Mouse (Mus musculus) neural tube, embryonic 15.5 days (tissue): ENCODE measurements at regions not wholly inside any gene's neighbourhood (a gene's known extent, or its start where the extent isn't known, plus 50 kb on each side); places are given as distances from the start of the nearest gene placed in this dataset.

Source experiments
- ATAC-seq: fragments of 200-750 bp; cut with Nextera tagmentation; 2 replicates; pipeline ENCODE4 v1.8.0; 2017; ENCODE audit warnings: mild to moderate bottlenecking, moderate TSS enrichment, moderate library complexity; ENCODE audit not compliant: low FRiP score
- H3K27ac ChIP-seq: fragments of 300-500 bp; sonication (generic); replicated peaks from 2 replicates; pipeline ENCODE4 v1.5.1; 2015; ENCODE audit warnings: mild to moderate bottlenecking, inconsistent platforms
- H3K27me3 ChIP-seq: fragments of 300-500 bp; sonication (generic); replicated peaks from 2 replicates; pipeline ENCODE4 v1.6.1; 2015; ENCODE audit warnings: inconsistent platforms
- H3K36me3 ChIP-seq: fragments of 300-500 bp; sonication (generic); 2 replicates; pipeline ENCODE4 v1.6.1; 2015; ENCODE audit warnings: inconsistent platforms
- H3K4me1 ChIP-seq: fragments of 300-500 bp; sonication (generic); 2 replicates; pipeline ENCODE4 v1.6.1; 2015; ENCODE audit warnings: inconsistent platforms
- H3K4me2 ChIP-seq: fragments of 300-500 bp; sonication (generic); 2 replicates; pipeline ENCODE4 v1.6.1; 2015; ENCODE audit warnings: inconsistent platforms, mild to moderate bottlenecking, moderate library complexity
- H3K4me3 ChIP-seq: fragments of 300-500 bp; sonication (generic); replicated peaks from 2 replicates; pipeline ENCODE4 v1.5.1; 2015; ENCODE audit warnings: mild to moderate bottlenecking, inconsistent platforms
- H3K9ac ChIP-seq: fragments of 300-500 bp; sonication (generic); replicated peaks from 2 replicates; pipeline ENCODE4 v1.6.1; 2015; ENCODE audit warnings: mild to moderate bottlenecking, inconsistent platforms
- H3K9me3 ChIP-seq: fragments of 300-500 bp; sonication (generic); replicated peaks from 2 replicates; pipeline ENCODE4 v1.6.1; 2016; ENCODE audit warnings: inconsistent platforms
- WGBS: fragments of 180-500 bp; shearing (Covaris S2); methylation state at CpG from one replicate; pipeline ENCODE4 v1.1.7; 2015; ENCODE audit warnings: mixed read lengths; 5-methylcytosine and 5-hydroxymethylcytosine counted together

DNA sequence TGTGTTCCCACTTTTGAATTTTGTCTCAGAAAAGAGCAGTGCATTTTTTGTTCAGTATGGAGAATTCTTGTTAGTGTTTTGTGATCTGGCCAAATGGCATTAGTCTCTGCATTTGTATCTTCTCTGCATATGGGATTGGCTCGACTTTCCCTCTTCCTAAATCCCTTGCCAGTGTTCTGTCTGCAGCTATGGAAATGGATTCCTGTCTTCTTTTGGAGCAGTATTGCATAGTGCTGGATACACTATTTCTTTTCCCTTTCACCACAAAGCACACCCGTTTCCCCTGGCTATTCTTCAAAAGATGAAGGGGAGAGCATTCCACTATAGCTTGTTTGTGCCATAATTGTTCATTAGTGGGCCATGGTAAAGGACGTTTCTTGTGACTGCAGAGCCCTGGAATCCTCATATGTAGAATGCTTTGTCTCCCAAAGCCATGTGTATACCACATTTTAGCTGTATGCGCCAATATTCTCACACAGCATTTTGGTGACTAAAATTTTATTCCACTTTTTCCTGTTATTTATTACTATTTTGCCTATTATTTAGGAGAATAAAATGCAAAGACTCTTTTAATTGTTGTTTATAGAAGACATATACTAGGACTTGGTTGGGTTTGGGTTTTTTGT lies 197.8 kb downstream of the Hs3st1 start:
- Histone ChIP-seq H3K4me1 (no peaks in the 10 kb centered on the region), H3K9ac (no peak overlapping the region), H3K4me3 (no peak overlapping the region), H3K36me3 (no peaks in the 10 kb centered on the region), H3K27me3 (no peaks in the 10 kb centered on the region), H3K27ac (no peak overlapping the region), H3K4me2 (no peak overlapping the region), H3K9me3 (no peaks in the 10 kb centered on the region)
- 71% methylated on average over 4 of the region's 4 CpGs for WGBS
- no peak for ATAC-seq

DNA sequence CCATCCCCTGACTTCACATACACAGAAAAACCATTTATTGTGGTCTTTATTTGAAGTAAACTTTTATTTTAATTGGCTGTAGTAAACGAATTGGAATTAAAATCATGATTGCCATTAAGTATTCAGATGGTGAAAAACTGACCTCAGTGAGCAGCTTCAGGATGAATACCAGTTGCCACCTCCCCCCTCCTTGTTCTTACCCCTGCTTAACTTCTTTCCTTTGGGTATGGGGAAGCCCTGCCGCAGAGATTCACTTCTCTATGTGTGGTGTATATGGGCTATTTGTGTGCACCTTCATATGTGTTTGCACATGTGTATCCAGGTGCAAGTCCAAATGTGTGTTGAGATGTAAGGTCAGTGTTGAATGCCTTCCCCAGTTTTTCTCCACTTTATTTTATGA lies 218.2 kb downstream of the Hs3st1 start:
- H3K36me3 ChIP-seq: no peaks in the 10 kb centered on the region
- no peak overlapping the region for H3K9ac ChIP-seq
- 74% methylated on average over 2 of the region's 2 CpGs for WGBS
- no peak overlapping the region for H3K4me3 ChIP-seq
- H3K9me3 ChIP-seq: no peaks in the 10 kb centered on the region
- no peak for ATAC-seq
- H3K4me1 ChIP-seq: no peaks in the 10 kb centered on the region
- H3K27me3 ChIP-seq: no peaks in the 10 kb centered on the region
- no peak overlapping the region for H3K4me2 ChIP-seq
- no peak overlapping the region for H3K27ac ChIP-seq

DNA sequence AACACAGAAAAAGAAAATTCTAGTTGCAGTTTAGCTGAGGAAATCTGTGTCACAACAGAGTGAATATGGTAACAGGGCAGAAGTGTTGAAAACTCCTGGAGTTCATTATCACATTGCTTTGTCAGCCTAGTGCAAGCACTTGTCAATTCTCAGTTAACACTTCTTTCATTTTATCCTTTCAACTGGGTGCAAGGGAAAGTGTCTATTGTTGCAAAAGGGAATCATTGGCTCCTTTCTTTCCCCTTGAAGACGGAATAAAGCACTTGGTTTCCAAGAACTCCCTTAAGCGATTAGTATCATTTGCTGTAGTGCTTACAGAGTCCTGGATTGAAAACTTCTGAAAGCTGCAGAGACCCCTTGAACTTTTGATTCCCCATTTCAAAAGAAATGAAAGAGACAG lies 218.9 kb downstream of the Hs3st1 start:
- Histone ChIP-seq H3K4me3 (no peak overlapping the region), H3K4me1 (no peaks in the 10 kb centered on the region), H3K4me2 (no peak overlapping the region), H3K36me3 (no peaks in the 10 kb centered on the region), H3K9ac (no peak overlapping the region), H3K9me3 (no peaks in the 10 kb centered on the region), H3K27me3 (no peaks in the 10 kb centered on the region), H3K27ac (no peak overlapping the region)
- no peak for ATAC-seq
- WGBS: 36% methylated on average over 2 of the region's 2 CpGs

DNA sequence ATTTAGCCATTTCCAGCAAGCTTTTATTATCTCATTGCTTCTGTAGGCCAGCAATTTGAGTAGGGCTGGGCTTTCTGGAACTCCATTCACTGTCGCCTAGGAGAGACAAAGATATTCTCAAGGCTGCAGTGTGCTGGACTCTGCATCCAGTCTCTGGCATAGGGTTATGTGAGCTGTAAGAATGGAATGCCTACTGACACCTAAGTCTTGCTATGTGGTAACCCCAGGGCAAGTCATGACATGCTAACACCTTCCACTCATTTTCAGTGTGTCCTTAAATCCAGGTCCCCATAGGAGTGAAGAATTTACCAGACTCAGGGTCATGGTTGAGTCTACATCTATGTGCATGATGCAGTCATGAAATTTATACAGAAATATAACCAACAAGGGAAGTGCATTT lies 245.0 kb downstream of the Hs3st1 start:
- Histone ChIP-seq H3K9me3 (no peaks in the 10 kb centered on the region), H3K4me2 (no peak overlapping the region), H3K4me3 (no peak overlapping the region), H3K27ac (no peak overlapping the region), H3K27me3 (no peaks in the 10 kb centered on the region), H3K9ac (no peak overlapping the region), H3K36me3 (no peaks in the 10 kb centered on the region), H3K4me1 (no peaks in the 10 kb centered on the region)
- no peak for ATAC-seq
- WGBS: 74% methylated on average over 1 of the region's 1 CpGs

DNA sequence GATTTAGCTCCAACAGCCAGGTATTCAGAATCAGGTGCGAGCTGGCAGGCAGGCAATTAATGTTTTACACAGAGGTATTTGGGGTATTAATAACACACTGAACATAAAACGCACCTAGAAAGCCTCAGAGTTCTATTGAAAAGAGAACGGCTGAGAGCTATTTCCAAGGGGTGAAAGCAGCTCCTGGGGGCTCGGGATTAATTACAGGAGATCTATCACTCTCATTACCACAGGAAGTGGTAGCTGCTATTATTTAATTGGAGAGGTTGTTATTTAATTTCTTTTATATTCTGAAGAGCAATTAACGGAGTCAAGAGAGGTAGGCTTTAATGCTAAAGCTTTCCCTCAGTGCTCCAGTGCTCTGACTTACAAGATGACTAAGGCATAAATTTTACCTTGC lies 272.5 kb downstream of the Hs3st1 start:
- 39% methylated on average over 5 of the region's 5 CpGs for WGBS
- Histone ChIP-seq H3K4me3 (no peak overlapping the region), H3K9ac (no peak overlapping the region), H3K36me3 (no peaks in the 10 kb centered on the region), H3K27me3 (no peaks in the 10 kb centered on the region), H3K27ac (no peak overlapping the region), H3K9me3 (no peaks in the 10 kb centered on the region), H3K4me2 (no peak overlapping the region), H3K4me1 (no peaks in the 10 kb centered on the region)
- peak; percentile 59 for ATAC-seq

DNA sequence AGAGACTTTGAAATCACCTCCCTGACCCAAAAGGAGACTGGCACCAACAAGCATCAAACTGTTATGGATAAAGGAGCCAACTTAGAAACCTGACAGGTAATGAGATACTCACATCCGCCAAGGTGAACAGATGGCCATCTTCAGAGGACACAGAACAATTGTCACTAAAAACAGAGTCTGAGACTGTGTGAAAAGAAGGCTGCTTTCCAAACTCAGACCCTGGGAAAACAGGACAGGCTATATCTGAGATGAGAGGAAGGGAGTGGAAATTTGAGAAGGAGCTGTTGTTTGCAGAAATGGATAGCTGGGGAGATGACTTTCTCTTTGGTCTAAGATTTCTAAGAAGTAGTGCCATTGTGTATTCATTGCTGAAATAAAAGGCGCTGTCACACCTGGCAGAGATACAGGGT lies 297.2 kb downstream of the Hs3st1 start:
- Histone ChIP-seq H3K4me3 (no peak overlapping the region), H3K9ac (no peak overlapping the region), H3K27ac (no peak overlapping the region), H3K36me3 (no peaks in the 10 kb centered on the region), H3K4me2 (no peak overlapping the region), H3K4me1 (no peaks in the 10 kb centered on the region), H3K27me3 (no peaks in the 10 kb centered on the region), H3K9me3 (no peaks in the 10 kb centered on the region)
- ATAC-seq: no peak
- 86% methylated on average over 2 of the region's 2 CpGs for WGBS

DNA sequence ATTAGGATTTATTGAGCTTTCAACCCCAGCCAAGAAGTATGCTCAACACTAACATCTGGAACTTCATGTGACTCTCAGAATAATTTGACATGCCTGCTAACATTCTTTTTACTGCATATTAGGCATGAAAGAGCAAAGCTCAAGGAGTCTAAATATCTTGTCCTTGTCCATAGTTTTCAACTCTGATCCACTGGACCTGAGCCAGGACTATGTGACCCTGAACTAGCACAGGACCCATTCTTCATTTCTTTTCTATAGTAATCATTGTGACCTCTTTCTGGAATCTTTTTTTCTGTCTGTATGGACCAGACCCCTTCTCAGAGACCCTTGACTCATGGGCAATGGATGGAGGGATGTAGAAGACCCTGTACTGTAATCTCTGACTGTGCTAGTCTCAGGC lies 301.6 kb downstream of the Hs3st1 start:
- H3K4me3 ChIP-seq: no peak overlapping the region
- no peak overlapping the region for H3K27ac ChIP-seq
- no peak for ATAC-seq
- H3K9me3 ChIP-seq: no peaks in the 10 kb centered on the region
- H3K9ac ChIP-seq: no peak overlapping the region
- H3K4me1 ChIP-seq: no peaks in the 10 kb centered on the region
- H3K36me3 ChIP-seq: no peaks in the 10 kb centered on the region
- H3K27me3 ChIP-seq: no peaks in the 10 kb centered on the region
- no peak overlapping the region for H3K4me2 ChIP-seq

DNA sequence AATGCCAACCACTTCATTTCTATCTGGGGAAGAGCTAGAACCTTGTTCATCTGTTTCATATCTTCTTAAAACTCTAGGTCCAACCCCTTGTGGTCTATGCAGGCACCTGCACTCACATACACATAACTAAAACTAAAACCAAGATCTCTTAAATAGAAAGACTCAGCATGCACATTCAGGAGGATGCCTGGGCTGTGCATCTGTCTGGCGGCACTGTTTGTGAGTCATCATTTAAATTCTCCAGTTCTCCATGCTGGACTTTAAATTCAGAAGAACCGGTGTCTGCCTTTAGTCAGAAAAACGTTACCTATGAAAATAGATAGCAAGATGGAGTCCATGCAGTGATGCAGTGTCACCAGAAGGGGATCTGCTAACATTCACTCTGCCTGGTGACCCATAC lies 314.5 kb downstream of the Hs3st1 start:
- Histone ChIP-seq H3K9me3 (no peaks in the 10 kb centered on the region), H3K4me1 (no peaks in the 10 kb centered on the region), H3K4me2 (no peak overlapping the region), H3K4me3 (no peak overlapping the region), H3K27ac (no peak overlapping the region), H3K9ac (no peak overlapping the region), H3K27me3 (no peaks in the 10 kb centered on the region), H3K36me3 (no peaks in the 10 kb centered on the region)
- 87% methylated on average over 3 of the region's 3 CpGs for WGBS
- ATAC-seq: no peak

DNA sequence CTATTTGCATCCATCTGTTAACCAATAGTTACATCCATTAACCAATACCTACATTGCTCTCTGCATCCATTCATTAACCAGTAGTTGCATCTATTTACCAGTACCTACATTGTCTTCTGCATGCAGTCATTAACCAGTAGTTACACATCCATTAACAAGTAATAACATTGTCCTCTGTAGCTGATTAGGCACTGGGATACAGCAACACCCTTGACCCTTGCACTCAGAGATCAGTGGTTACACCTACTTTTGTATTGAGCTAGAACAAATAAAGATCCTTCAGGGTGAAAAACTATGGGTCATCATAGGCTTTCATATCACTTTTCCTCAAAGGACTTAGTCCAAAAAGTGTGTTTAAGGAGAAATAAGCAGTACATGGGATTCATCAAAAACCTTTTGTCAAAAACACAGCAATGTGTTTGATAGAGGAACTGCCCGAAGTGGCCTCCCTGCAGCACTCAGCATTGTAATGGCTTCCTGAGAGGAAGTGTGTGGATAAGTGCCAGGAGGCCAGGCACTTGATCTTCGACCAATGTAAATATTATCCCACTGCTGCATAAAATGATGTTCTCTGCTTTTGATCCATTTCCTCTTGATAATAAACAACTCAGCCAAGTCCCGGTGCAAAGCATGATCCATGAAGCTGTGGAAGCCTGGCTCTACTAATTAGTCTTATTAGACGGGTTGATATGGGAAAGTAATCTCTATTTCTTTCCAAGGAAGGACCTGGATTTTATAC lies 317.6 kb downstream of the Hs3st1 start:
- Histone ChIP-seq H3K27ac (no peak overlapping the region), H3K9ac (no peak overlapping the region), H3K4me1 (no peaks in the 10 kb centered on the region), H3K9me3 (no peaks in the 10 kb centered on the region), H3K4me3 (no peak overlapping the region), H3K36me3 (no peaks in the 10 kb centered on the region), H3K4me2 (no peak overlapping the region), H3K27me3 (no peaks in the 10 kb centered on the region)
- WGBS: 68% methylated on average over 4 of the region's 4 CpGs
- no peak for ATAC-seq

DNA sequence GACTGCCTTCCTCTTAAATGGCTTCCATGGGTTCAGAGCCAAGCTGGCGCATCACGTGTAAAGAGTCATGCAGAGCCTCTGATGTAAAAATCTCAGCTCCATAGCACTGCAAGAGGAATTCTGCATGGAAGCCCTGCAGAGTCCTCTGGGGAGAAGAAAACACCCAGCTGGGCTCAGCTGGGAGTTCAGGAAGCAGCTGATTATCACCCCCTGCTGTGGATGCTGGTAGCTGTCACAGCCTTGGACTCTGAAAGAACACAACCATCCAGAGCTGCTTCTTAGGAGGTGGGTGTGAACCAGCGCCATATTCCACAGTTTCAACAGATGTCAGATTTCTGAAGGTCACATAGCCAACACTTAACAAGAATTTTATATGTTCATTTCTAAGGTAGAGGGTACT lies 329.2 kb downstream of the Hs3st1 start:
- WGBS: 61% methylated on average over 3 of the region's 3 CpGs
- no peak overlapping the region for H3K9ac ChIP-seq
- H3K27me3 ChIP-seq: no peaks in the 10 kb centered on the region
- no peaks in the 10 kb centered on the region for H3K9me3 ChIP-seq
- H3K4me1 ChIP-seq: peaks cover 5% of the 10 kb centered on the region
- no peak overlapping the region for H3K27ac ChIP-seq
- no peak overlapping the region for H3K4me2 ChIP-seq
- no peaks in the 10 kb centered on the region for H3K36me3 ChIP-seq
- no peak overlapping the region for H3K4me3 ChIP-seq
- ATAC-seq: no peak

DNA sequence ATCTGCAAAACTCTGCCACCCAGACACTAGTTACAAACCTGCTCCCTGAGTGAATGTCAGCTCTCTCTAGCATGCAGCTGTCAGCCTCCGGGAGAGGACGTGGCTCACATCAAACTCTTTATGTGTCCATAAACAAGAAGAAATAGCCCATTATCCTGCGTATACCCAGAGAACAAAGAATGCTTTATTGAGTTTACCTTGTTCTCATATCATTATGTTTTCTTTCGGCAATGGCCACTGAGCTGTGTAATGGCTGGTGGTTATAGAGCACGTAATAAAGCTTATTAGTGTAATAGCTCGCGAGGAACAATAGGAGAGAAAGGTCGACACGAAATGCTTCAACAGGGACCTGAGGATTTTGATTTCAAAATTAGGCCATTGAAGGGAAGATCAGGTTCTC lies 331.6 kb downstream of the Hs3st1 start:
- Histone ChIP-seq H3K36me3 (no peaks in the 10 kb centered on the region), H3K9ac (no peak overlapping the region), H3K4me3 (no peak overlapping the region), H3K4me1 (peaks cover 5% of the 10 kb centered on the region), H3K9me3 (no peaks in the 10 kb centered on the region), H3K27me3 (no peaks in the 10 kb centered on the region), H3K27ac (no peak overlapping the region), H3K4me2 (no peak overlapping the region)
- ATAC-seq: no peak
- WGBS: 33% methylated on average over 9 of the region's 9 CpGs

DNA sequence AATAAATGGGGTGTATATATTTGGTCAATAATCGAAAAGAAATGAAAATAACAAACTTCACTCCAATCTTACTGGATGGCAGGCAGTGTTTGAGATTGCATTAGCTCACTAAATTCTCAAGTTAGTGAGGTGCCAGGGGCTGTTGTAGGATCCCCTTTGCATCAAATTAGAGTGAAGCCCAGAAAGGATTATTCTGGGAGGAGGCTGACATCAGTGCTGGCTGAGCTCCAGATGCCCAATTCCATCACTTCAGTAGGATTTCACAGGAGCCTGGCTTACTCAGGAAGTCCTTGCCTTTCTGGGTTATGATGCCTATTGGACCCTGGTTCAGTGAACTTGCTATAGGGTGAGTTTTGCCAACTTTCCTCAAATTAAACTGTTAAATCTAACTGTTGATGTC lies 336.5 kb downstream of the Hs3st1 start:
- Histone ChIP-seq H3K4me2 (no peak overlapping the region), H3K27me3 (no peaks in the 10 kb centered on the region), H3K4me3 (no peak overlapping the region), H3K36me3 (no peaks in the 10 kb centered on the region), H3K9me3 (no peaks in the 10 kb centered on the region), H3K4me1 (peaks cover 12% of the 10 kb centered on the region), H3K9ac (no peak overlapping the region), H3K27ac (no peak overlapping the region)
- no peak for ATAC-seq
- WGBS: 95% methylated on average over 1 of the region's 1 CpGs
